Mouse (Mus musculus): ENCODE measurements around the gene Tspyl4.

Gene Tspyl4

DNA sequence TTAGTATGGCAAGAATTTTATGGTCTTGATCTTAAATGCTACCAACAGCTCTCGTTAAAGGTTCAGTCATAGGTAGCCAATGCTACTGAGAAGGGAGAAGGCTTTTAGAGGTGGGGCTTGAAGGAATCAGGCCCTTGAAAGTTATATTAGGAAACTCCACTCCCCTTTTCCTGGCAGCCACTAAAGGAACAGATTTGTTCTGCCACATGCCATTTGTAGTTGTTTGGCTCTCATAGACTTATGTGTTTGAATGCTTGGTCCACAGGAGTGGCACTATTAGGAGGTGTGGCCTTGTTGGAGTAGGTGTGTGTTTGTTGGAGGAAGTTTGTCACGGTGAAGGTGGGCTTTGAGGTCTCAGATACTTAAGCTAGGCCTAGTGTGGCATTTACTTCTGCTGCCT is 23.6 kb downstream of the Tspyl4 start:
- no peak for DNase-seq (ENCODE audit: low read depth)

DNA sequence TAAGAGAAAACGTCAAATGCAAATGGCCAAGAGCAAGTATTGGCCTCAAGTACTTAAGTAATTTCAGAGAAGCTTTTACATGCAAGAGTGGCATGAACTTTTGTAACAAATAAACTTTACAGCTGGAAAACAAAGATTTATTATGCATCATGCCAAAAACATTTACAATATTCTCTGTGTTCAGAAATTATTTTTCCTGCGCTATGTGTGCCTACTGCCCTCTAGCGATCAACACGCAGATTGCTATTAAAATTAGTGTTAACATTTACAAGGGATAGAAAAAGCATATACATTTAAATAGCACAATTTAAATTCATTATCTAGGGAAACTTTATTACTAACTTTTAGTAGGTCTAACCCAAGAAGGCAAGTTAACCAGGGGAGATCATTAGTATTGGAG is 29.5 kb downstream of the Tspyl4 start:
- DNase-seq (ENCODE audit: low read depth), result peak; percentile 44

DNA sequence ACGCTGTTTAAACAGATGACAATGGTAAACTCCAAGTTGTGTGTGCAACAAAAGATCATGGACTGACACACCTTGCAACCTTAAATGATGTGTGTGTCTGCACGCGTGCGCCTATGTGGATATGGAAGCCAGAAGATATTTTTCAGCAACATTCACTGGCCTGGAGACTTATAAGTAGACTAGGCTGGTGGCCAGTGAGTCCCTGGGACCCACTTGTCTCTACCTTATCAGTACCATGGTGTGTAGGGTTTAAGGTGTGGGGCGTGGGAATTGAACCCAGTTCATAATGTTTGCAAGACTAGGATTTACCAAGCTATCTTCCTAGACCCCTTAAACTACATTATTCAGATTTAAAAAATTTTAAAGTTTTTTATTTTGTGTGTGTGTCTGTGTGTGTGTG is 29.9 kb downstream of the Tspyl4 start:
- DNase-seq (ENCODE audit: low read depth), result no peak

DNA sequence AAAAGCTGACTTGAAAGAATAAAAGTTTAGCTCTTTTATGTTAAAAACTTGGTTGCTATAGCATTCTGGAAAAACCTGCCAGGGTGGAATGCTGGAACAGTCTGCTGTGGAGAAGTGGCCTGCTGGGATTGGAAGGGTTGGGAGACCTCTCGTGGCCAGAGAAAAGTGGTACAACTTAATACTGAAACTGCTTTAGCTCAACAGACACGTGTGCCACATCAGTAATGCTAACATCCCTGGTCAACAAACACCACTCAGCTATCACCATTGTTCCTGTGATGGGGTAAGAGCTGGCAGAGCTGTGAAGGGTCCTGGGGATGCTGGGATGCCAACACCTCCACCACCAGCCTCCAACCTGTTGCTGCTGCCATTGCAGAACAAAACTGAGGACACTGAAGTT is 31.1 kb downstream of the Tspyl4 start:
- DNase-seq (ENCODE audit: low read depth), result peak; percentile 39

DNA sequence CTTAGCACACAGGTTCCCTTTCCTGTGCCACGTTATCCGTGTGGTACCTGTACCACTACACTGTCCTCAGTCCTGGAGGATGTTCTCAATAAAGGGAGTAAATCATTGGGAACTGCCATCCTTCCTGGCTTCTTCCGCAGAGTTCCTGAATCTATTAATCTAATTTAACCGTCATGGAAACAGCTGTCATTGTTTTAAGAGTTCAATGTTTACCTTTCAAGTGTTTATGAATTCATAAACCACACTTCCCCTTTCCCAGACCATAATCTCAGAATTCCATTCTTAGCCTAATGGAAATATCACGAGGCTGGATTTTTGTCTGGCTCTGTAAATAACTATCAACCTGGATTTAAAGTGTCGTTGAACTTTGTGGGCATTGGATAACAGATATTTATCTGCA is 43.8 kb downstream of the Tspyl4 start:
- DNase-seq (ENCODE audit: low read depth), result no peak

DNA sequence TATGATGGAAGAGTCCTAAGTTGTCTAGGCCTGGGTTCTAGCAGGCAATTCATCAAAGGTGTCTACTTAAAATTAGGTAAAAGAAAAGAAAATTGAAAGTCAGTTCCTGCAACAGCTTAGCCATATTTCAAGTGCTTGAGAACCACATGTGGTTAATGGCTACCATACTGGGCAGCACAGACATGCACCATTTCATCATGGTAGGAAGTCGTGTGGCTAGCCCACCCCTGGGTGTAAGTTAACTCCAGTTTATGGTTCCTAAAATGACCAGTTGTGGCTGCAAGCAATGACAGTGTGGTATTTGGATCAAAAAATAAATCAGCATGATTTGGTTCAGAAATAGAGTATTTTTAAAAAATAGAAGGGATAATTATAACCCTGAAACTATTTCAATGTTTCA is 44.6 kb downstream of the Tspyl4 start:
- peak; percentile 68 for DNase-seq (ENCODE audit: low read depth)
